Mouse (Mus musculus) mammary gland, adult 2 months (tissue): ENCODE data around the gene Scgb1b7. TPM values are rescaled to one million over a fixed set of nuclear protein-coding genes. Genes with fewer than 3 reads are reported as not detected.

ENCODE experiments used
- polyA plus RNA-seq: library from polyadenylated mRNA; depleted of rRNA; stranded (reverse); fragments of >200 nt; gene quantifications from 2 replicates; pipeline ENCODE4 v1.2.3, GENCODE M21; 2012; ENCODE audit warnings: low replicate concordance; rRNA removed

Scgb1b7 gene
- polyA plus RNA-seq, result not detected in 2 replicates

DNA sequence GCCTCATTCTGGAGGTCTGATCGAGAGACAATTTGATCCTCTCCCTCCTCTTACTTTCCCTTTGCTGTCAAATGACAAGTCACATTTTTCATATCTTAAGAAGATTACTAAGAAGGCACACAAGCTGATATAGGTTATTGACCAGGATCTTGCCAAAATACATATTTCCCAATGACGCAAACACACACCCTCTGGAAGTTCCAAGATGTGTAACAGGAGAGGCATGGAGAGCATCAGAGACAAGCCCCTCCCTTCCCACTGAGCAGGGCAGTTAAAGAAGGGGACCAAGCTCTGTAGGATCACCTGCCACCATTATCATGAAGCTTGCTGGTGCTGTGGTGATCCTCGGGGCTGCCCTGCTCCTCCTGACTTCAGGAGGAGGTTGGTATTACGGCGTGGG, at the start of gene Scgb1b7:
Scgb1b7 (plus strand) TSS at position 301 of the 400 bp plus-strand sequence.

DNA sequence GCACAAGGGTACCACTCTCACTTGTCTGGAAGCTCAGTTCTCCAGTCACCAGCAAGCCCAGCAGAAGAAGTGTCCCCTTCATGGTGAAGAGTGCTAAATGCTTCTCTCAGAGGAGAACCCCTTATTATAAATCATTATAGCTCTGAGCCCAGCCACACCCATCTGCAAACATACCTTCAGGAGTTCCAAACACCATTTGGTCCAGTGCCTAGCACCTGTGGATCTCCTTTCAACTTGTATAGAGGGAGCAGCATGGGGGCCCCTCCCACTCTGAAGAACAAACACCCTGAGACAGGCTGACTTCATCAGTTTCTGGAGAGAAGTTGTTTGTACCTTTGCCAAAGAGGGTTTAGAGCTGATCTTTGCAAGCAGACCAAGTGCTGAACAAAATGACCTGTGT, 6.8 kb upstream of the Scgb1b7 start, which contains the start of gene Scgb2b7:
Scgb2b7 (minus strand) TSS at position 101 of the 400 bp plus-strand sequence.

Other genes with a start within 250 kb of the Scgb1b7 start
- gene Scgb2b7, start 6.9 kb upstream of the Scgb1b7 start, polyA plus RNA-seq, result not detected in 2 replicates